Mouse (Mus musculus) lung, embryonic 14.5 days (tissue): ENCODE results near the gene Lmln. TPM values are rescaled to one million over a fixed set of nuclear protein-coding genes. Genes with fewer than 3 reads are reported as not detected.

Source experiments
- ATAC-seq: fragments of 200-750 bp; cut with Nextera tagmentation; 2 replicates; pipeline ENCODE4 v1.8.0; 2017; ENCODE audit warnings: mild to moderate bottlenecking, moderate TSS enrichment, moderate library complexity; ENCODE audit not compliant: insufficient read depth
- DNase-seq: peaks from one replicate; pipeline ENCODE4 v3.0.0-alpha.2; 2015
- H3K27ac ChIP-seq: fragments of 300-500 bp; sonication (generic); 2 replicates; pipeline ENCODE4 v1.5.1; 2014; ENCODE audit warnings: low read depth, mild to moderate bottlenecking, moderate library complexity
- H3K27me3 ChIP-seq: fragments of 300-500 bp; sonication (generic); 2 replicates; pipeline ENCODE4 v1.6.1; 2014; ENCODE audit warnings: low read length, control low read depth; ENCODE audit not compliant: insufficient read depth
- H3K36me3 ChIP-seq: fragments of 300-500 bp; sonication (generic); 2 replicates; pipeline ENCODE4 v1.6.1; 2014; ENCODE audit warnings: control low read depth; ENCODE audit not compliant: insufficient read depth
- H3K4me1 ChIP-seq: fragments of 300-500 bp; sonication (generic); 2 replicates; pipeline ENCODE4 v1.6.1; 2014; ENCODE audit warnings: antibody characterized with exemption, control low read depth; ENCODE audit not compliant: insufficient read depth
- H3K4me2 ChIP-seq: fragments of 300-500 bp; sonication (generic); 2 replicates; pipeline ENCODE4 v1.6.1; 2014; ENCODE audit warnings: mild to moderate bottlenecking
- H3K4me3 ChIP-seq: fragments of 300-500 bp; sonication (generic); 2 replicates; pipeline ENCODE4 v1.5.1; 2014; ENCODE audit warnings: low read depth, low read length
- H3K9ac ChIP-seq: fragments of 300-500 bp; sonication (generic); 2 replicates; pipeline ENCODE4 v1.6.1; 2014
- H3K9me3 ChIP-seq: fragments of 300-500 bp; sonication (generic); 2 replicates; pipeline ENCODE4 v1.6.1; 2016; ENCODE audit warnings: low read depth, low read length, control low read depth
- CTCF ChIP-seq: IDR thresholded peaks from 2 replicates; pipeline ENCODE4 v1.5.1; 2016; ENCODE audit warnings: antibody characterized with exemption, low read depth
- WGBS: fragments of 180-500 bp; shearing (Covaris S2); extraction: QIAGEN DNeasy Blood & Tissue Kit; methylation state at CpG from one replicate; pipeline ENCODE4 v1.1.7; 2014; 5-methylcytosine and 5-hydroxymethylcytosine counted together
- polyA plus RNA-seq: library from polyadenylated mRNA; unstranded; fragments of >200 nt; fragmentation: Nextera tagmentation; extraction: Ambion mirVana; gene quantifications from 2 replicates; pipeline ENCODE4 v1.2.1, GENCODE M21; 2014

The Lmln gene
- polyA plus RNA-seq, 1 experiment from 2014 or later: 3.8 TPM

DNA sequence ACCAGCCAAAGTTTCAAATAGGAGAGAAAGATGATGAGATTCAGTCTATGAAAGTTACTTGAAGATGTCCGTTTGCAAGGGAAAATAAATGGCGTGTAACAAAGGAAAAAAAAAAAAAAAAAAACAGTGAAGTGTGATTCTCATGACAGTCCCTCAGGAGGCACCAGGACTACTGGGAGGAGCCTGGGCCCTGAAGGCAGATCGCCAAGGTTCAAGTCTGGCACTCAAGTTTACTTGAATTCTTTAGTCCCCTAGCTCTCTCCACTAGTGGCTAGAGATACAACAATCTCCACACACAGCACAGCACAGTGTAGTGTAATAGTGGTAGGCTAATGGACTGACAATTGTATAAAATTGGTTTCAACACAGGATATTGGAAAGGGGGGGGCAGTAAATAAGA lies 40.9 kb upstream of the Lmln start:
- Histone ChIP-seq H3K4me2 (no peak overlapping the region), H3K9ac (no peak overlapping the region), H3K27ac (no peak overlapping the region), H3K27me3 (no peaks in the 10 kb centered on the region), H3K36me3 (peaks cover 7% of the 10 kb centered on the region; the same call in 1 of the 2 replicates), H3K4me1 (no peaks in the 10 kb centered on the region), H3K4me3 (no peak overlapping the region), H3K9me3 (no peaks in the 10 kb centered on the region)
- WGBS: 37% methylated on average over 3 of the region's 3 CpGs
- DNase-seq: peak; percentile 77
- TF ChIP-seq CTCF: no peak
- ATAC-seq: 0 out of 2 replicates have a peak, but pooled peaks have one; percentile 23

DNA sequence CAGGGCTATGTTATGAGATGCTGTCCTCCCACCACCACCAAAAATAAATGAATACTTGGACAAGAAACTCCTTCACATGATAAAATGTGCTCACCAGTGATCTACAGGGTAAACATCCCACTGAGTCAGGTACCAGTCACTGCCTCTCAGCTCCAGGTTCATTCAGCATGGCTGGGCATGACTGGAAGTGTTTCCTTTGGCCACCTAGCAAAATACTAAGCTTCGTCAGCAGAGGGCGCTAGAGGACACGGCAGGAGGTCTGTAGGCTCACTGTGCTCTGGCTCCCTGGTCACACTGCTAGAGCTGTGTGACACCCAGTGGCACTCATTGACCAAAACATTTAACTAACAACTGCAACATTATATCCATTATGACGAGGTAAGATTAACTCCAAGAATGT lies 38.6 kb upstream of the Lmln start:
- TF ChIP-seq CTCF: peak; percentile 97
- 4% methylated on average over 4 of the region's 4 CpGs for WGBS
- 0 out of 2 replicates have a peak, but pooled peaks have one; percentile 50 for ATAC-seq

GRCm38 (mm10) chr16:33024456-33025104 lies 37.7 kb upstream of the Lmln start:
- no peak overlapping the region for H3K4me2 ChIP-seq
- no peaks in the 10 kb centered on the region for H3K36me3 ChIP-seq
- H3K4me1 ChIP-seq: no peaks in the 10 kb centered on the region
- H3K27ac ChIP-seq: no peak overlapping the region
- no peaks in the 10 kb centered on the region for H3K9me3 ChIP-seq
- H3K27me3 ChIP-seq: no peaks in the 10 kb centered on the region
- DNase-seq: peak; percentile 59
- peak; percentile 47; the same call in 1 of the 2 replicates for ATAC-seq
- no peak overlapping the region for H3K9ac ChIP-seq
- no peak overlapping the region for H3K4me3 ChIP-seq
- 47% methylated on average over 8 of the region's 8 CpGs for WGBS
- no peak for TF ChIP-seq CTCF

More for the DNA sequence above, 38.6 kb upstream of the Lmln start:
- H3K4me2 ChIP-seq: no peak overlapping the region
- H3K36me3 ChIP-seq: no peaks in the 10 kb centered on the region
- H3K9ac ChIP-seq: no peak overlapping the region
- H3K27ac ChIP-seq: no peak overlapping the region
- no peaks in the 10 kb centered on the region for H3K9me3 ChIP-seq
- no peaks in the 10 kb centered on the region for H3K27me3 ChIP-seq
- peak; percentile 94 for DNase-seq
- H3K4me3 ChIP-seq: no peak overlapping the region
- no peaks in the 10 kb centered on the region for H3K4me1 ChIP-seq

GRCm38 (mm10) chr16:33026357-33026756 lies 36.0 kb upstream of the Lmln start:
- Histone ChIP-seq H3K27ac (no peak overlapping the region), H3K4me3 (no peak overlapping the region), H3K9me3 (no peaks in the 10 kb centered on the region), H3K4me1 (no peaks in the 10 kb centered on the region), H3K27me3 (no peaks in the 10 kb centered on the region), H3K4me2 (no peak overlapping the region), H3K9ac (no peak overlapping the region), H3K36me3 (no peaks in the 10 kb centered on the region)
- no peak for TF ChIP-seq CTCF
- 68% methylated on average over 7 of the region's 7 CpGs for WGBS
- ATAC-seq: no peak
- no peak for DNase-seq

DNA sequence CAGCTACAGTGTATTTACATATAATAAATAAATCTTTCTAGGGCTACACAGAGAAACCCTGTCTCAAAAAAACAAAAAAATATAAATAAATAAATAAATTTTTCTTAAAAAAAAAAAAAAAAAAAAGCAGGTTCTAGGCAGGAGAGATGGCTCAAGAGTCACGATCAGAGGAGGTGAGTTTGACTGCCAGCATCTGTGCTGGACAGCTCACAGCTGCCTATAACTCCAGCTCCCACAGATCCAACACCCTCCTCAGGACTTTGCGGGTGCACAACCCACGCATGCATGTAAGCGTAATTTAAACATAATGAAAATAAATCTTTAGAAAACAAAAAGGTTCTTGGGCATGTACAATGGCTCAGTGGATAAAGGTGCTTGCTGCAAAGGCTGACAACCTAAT lies 26.3 kb upstream of the Lmln start:
- ATAC-seq: peak; percentile 70
- TF ChIP-seq CTCF: no peak

DNA sequence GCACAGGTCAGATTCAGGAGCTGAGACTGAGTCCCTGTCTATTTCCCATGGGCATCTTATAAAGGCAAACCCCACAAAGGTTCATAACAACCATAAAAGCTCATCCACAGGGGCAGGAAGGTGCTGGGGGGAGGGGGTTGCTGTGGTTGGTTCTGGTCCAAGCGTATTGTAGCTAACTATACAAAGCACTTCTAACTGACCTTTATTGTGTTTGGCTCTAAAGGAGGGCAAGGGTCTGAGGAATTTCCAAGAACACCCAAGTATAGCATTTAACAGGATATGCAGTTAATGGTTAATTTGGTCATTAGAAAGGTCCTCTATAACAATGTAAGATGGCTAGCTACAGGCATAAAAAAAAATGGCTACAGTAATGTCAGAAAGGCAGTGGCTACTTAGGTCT lies 19.6 kb upstream of the Lmln start:
- no peak overlapping the region for H3K9ac ChIP-seq
- H3K4me1 ChIP-seq: no peaks in the 10 kb centered on the region
- 88% methylated on average over 1 of the region's 1 CpGs for WGBS
- H3K27me3 ChIP-seq: no peaks in the 10 kb centered on the region
- H3K36me3 ChIP-seq: no peaks in the 10 kb centered on the region
- TF ChIP-seq CTCF: no peak
- H3K4me2 ChIP-seq: no peak overlapping the region
- ATAC-seq: no peak
- no peaks in the 10 kb centered on the region for H3K9me3 ChIP-seq
- DNase-seq: no peak
- no peak overlapping the region for H3K27ac ChIP-seq
- no peak overlapping the region for H3K4me3 ChIP-seq

More for the DNA sequence above, 26.3 kb upstream of the Lmln start:
- no peaks in the 10 kb centered on the region for H3K9me3 ChIP-seq
- H3K27me3 ChIP-seq: no peaks in the 10 kb centered on the region
- 0 out of 2 replicates have a peak, but pooled peaks cover 3% of the 10 kb centered on the region for H3K4me1 ChIP-seq
- no peak overlapping the region for H3K27ac ChIP-seq
- no peaks in the 10 kb centered on the region for H3K36me3 ChIP-seq
- 22% methylated on average over 4 of the region's 4 CpGs for WGBS
- no peak overlapping the region for H3K4me3 ChIP-seq
- DNase-seq: peak; percentile 75
- H3K9ac ChIP-seq: no peak overlapping the region
- H3K4me2 ChIP-seq: no peak overlapping the region

DNA sequence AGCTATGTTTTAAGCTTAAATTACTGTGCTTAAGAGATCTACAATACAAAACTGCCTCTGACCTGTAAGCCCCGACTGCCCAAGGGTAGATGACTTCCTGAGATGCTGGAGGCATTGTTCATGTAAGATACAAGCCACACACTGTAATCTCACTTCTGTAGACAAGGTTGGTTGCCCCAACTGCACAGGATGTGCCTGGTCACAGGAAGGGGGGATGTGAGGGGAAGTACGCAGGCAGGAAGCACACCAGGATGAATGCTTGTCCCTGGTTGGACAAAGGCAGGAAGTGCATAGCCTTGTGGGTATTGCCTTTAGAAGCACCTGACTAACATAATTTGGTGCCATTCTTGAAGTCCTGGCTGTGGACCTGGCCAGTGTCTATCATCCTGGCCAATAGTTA lies 19.1 kb upstream of the Lmln start:
- Histone ChIP-seq H3K9ac (no peak overlapping the region), H3K27ac (no peak overlapping the region), H3K27me3 (no peaks in the 10 kb centered on the region), H3K4me3 (no peak overlapping the region), H3K36me3 (no peaks in the 10 kb centered on the region), H3K4me2 (no peak overlapping the region), H3K4me1 (no peaks in the 10 kb centered on the region), H3K9me3 (no peaks in the 10 kb centered on the region)
- TF ChIP-seq CTCF: no peak
- 56% methylated on average over 2 of the region's 2 CpGs for WGBS
- ATAC-seq: no peak
- DNase-seq: no peak
